Mouse (Mus musculus): ENCODE data around the gene Prkg2. TPM values are rescaled to one million over a fixed set of nuclear protein-coding genes. Genes with fewer than 3 reads are reported as not detected.

Prkg2 gene
- polyA plus RNA-seq (2015; fragmentation: Illumina TruSeq; extraction: RNeasy Lipid Tissue Mini Kit (QIAGEN cat#74804); ENCODE audit: insufficient read depth, low replicate concordance) = 0.06 TPM

DNA sequence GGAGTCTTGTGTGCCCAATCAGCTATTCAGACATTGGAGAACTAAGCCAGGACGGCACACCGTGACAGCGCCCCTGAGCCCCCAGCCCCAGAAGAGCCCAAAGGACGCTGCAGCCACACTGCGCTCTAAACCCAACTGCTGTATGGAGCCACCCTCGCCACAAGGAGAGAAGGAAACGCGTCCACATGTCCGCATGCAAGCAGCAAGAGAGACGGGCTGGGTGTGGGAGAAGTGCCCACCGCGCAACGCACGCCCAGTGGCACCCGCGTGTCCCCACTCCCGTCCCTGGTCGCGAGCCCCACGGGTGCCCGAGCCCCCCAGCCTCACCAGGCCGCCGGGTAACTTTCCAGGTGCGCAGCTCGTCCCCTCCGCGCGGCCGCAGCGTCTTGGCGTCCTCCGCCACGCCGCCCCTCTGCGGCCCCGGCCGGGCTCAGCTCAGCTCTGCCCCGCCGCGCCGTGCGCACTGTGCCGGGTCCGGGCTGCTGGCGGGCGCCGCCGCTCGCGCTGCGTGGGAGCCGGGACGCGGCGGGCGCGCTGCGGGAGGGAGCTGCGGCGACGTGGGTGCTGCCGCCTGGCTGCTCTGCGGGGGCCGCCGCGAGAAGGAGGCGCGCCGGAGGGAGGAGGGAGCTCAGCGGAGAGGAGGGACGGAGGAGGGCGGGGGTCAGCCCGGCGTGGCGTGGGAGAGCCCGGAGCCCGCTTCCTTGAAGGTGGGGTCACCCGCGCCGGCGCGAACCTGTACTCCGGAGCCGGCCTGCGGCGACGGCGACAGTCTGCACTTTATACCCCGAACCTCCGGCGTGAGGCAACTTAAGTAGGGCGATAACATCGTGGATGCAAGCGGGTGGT is at the start of gene Prkg2:
Gene Prkg2, minus strand, starts transcription at position 756 of the 846 bp plus-strand sequence.

Other genes starting within 250 kb of the Prkg2 start
- gene Bmp3, start 182.9 kb downstream of the Prkg2 start, polyA plus RNA-seq (2015; fragmentation: Illumina TruSeq; extraction: RNeasy Lipid Tissue Mini Kit (QIAGEN cat#74804); ENCODE audit: insufficient read depth, low replicate concordance) = 1.1 TPM

Measured in spleen, adult 10 weeks (tissue).